Mouse (Mus musculus): ENCODE data around the gene Cracr2b. TPM values are rescaled to one million over a fixed set of nuclear protein-coding genes. Genes with fewer than 3 reads are reported as not detected.

Gene Cracr2b
- polyA plus RNA-seq, 1 experiment from 2014 or later = 20.2 TPM

DNA sequence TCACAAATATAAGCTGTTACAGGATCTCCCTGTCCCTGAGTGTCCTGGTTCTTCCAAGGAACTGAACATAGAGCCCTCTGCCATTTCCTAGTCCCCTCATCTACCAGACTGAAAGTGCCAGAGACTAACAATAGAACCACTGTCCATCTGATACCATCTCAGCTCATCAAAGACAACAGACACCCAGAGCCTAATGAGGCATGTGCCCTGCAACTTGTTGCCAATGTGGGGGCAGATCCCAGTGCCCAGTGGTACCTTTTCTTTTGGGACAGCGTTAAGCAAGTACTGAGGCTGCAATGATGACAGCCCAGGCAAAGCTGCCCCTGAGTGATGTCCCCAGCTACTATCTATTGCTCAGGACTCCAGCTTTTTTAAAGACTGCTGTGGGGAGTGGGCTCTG lies 25.3 kb downstream of the Cracr2b start:
- Histone ChIP-seq H3K9ac (replicated peaks; ENCODE audit: low read depth, low read length) (no peak overlapping the region), H3K27me3 (ENCODE audit: control insufficient read depth, insufficient read depth, low read length) (0 out of 2 replicates have a peak, but pooled peaks cover 3% of the 10 kb centered on the region), H3K4me2 (replicated peaks; ENCODE audit: low read depth, low read length) (no peak overlapping the region), H3K4me3 (ENCODE audit: low read depth, low read length) (no peak overlapping the region), H3K4me1 (ENCODE audit: control insufficient read depth, insufficient read depth, low read length) (peaks cover 8% of the 10 kb centered on the region), H3K27ac (ENCODE audit: low read length) (no peak overlapping the region), H3K36me3 (ENCODE audit: control insufficient read depth, insufficient read depth, low read length) (0 out of 2 replicates have a peak, but pooled peaks cover 4% of the 10 kb centered on the region), H3K9me3 (ENCODE audit: control insufficient read depth, low read depth, low read length) (no peaks in the 10 kb centered on the region)
- WGBS = 96% methylated on average over 1 of the region's 1 CpGs
- ATAC-seq (ENCODE audit: insufficient number of reproducible peaks, insufficient read depth, low FRiP score, low read depth) = no peak

DNA sequence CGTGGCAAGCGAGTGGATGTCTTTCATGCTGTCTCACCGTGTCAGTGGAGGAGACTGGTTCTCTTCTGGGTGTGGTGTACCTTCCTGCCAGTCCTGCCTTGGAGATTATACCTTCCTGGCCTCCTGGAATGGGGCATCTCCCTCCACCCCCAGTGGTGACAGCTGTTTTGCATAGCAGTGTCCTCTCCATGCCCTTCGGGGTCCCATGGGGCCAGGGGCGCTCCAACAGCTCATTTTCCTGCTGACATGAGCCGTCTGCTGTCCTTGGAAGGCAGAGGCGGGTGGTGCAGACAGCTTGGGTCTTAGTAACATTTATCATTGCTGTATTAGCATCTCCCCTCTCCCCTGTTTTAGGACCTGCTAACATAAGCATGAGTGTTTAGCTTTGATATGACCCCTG lies 26.2 kb downstream of the Cracr2b start:
- WGBS = 73% methylated on average over 7 of the region's 7 CpGs
- Histone ChIP-seq H3K27me3 (ENCODE audit: control insufficient read depth, insufficient read depth, low read length) (0 out of 2 replicates have a peak, but pooled peaks cover under 1% of the 10 kb centered on the region), H3K4me1 (ENCODE audit: control insufficient read depth, insufficient read depth, low read length) (peaks cover 8% of the 10 kb centered on the region), H3K27ac (ENCODE audit: low read length) (no peak overlapping the region), H3K9ac (replicated peaks; ENCODE audit: low read depth, low read length) (no peak overlapping the region), H3K4me3 (ENCODE audit: low read depth, low read length) (no peak overlapping the region), H3K9me3 (ENCODE audit: control insufficient read depth, low read depth, low read length) (no peaks in the 10 kb centered on the region), H3K36me3 (ENCODE audit: control insufficient read depth, insufficient read depth, low read length) (peaks cover 6% of the 10 kb centered on the region), H3K4me2 (replicated peaks; ENCODE audit: low read depth, low read length) (no peak overlapping the region)
- ATAC-seq (ENCODE audit: insufficient number of reproducible peaks, insufficient read depth, low FRiP score, low read depth) = no peak

DNA sequence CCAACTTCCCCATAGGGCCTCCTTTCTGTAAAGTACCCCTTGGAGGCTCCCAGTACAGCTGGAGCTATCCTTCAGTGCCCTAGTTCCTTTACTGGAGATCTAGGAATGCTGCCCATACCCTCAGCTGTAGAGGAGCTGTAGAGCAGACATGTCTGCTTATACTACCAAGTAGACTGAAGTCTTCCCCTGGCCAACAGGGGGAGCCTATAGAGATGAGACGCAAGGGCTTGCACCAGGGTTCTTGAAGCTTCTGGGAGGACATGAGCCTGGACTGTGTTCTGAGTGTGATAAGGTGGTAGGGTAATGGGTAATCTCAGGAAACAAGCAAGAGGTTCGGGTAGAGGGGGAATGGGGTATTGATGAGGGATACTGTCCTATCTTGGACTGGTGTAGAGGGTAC lies 30.3 kb downstream of the Cracr2b start:
- ATAC-seq (ENCODE audit: insufficient number of reproducible peaks, insufficient read depth, low FRiP score, low read depth) = no peak
- 76% methylated on average over 2 of the region's 2 CpGs for WGBS
- peaks cover 17% of the 10 kb centered on the region for H3K36me3 ChIP-seq (ENCODE audit: control insufficient read depth, insufficient read depth, low read length)
- no peak overlapping the region for H3K9ac ChIP-seq (replicated peaks; ENCODE audit: low read depth, low read length)
- H3K4me1 ChIP-seq (ENCODE audit: control insufficient read depth, insufficient read depth, low read length) = no peaks in the 10 kb centered on the region
- no peaks in the 10 kb centered on the region for H3K9me3 ChIP-seq (ENCODE audit: control insufficient read depth, low read depth, low read length)
- no peak overlapping the region for H3K4me2 ChIP-seq (replicated peaks; ENCODE audit: low read depth, low read length)
- no peak overlapping the region for H3K4me3 ChIP-seq (ENCODE audit: low read depth, low read length)
- H3K27me3 ChIP-seq (ENCODE audit: control insufficient read depth, insufficient read depth, low read length) = no peaks in the 10 kb centered on the region
- H3K27ac ChIP-seq (ENCODE audit: low read length) = no peak overlapping the region

GRCm38 (mm10) chr7:141492738-141493137 lies 31.8 kb downstream of the Cracr2b start:
- Histone ChIP-seq H3K4me1 (ENCODE audit: control insufficient read depth, insufficient read depth, low read length) (no peaks in the 10 kb centered on the region), H3K9ac (replicated peaks; ENCODE audit: low read depth, low read length) (no peak overlapping the region), H3K4me3 (ENCODE audit: low read depth, low read length) (no peak overlapping the region), H3K27me3 (ENCODE audit: control insufficient read depth, insufficient read depth, low read length) (no peaks in the 10 kb centered on the region), H3K4me2 (replicated peaks; ENCODE audit: low read depth, low read length) (no peak overlapping the region), H3K9me3 (ENCODE audit: control insufficient read depth, low read depth, low read length) (no peaks in the 10 kb centered on the region), H3K27ac (ENCODE audit: low read length) (no peak overlapping the region), H3K36me3 (ENCODE audit: control insufficient read depth, insufficient read depth, low read length) (peaks cover 17% of the 10 kb centered on the region)
- WGBS = 89% methylated on average over 5 of the region's 5 CpGs
- no peak for ATAC-seq (ENCODE audit: insufficient number of reproducible peaks, insufficient read depth, low FRiP score, low read depth)

DNA sequence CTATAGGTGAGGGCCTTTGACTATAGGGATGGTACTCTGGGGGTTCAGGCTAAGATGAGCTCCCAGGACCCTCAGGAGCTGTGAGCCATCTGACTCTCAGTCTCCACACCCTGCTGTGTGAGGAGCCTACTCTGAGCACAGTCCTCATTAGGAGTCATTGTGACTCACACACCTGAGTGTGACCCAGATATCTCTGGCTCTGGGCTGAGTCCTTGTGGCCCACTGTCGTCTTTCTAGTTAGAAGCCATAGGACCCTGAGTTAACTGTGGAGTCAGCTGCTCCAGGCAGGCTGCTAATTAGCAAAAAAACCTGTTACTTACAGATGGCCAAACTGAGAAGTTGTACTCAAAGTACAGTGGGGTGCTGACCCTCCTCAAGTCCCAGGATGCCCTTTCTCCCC lies 32.8 kb downstream of the Cracr2b start:
- H3K27ac ChIP-seq (ENCODE audit: low read length) = no peak overlapping the region
- 83% methylated on average over 1 of the region's 1 CpGs for WGBS
- H3K27me3 ChIP-seq (ENCODE audit: control insufficient read depth, insufficient read depth, low read length) = no peaks in the 10 kb centered on the region
- no peak overlapping the region for H3K4me3 ChIP-seq (ENCODE audit: low read depth, low read length)
- H3K36me3 ChIP-seq (ENCODE audit: control insufficient read depth, insufficient read depth, low read length) = peaks cover 18% of the 10 kb centered on the region
- no peak for ATAC-seq (ENCODE audit: insufficient number of reproducible peaks, insufficient read depth, low FRiP score, low read depth)
- H3K9ac ChIP-seq (replicated peaks; ENCODE audit: low read depth, low read length) = no peak overlapping the region
- H3K4me2 ChIP-seq (replicated peaks; ENCODE audit: low read depth, low read length) = no peak overlapping the region
- no peaks in the 10 kb centered on the region for H3K4me1 ChIP-seq (ENCODE audit: control insufficient read depth, insufficient read depth, low read length)
- H3K9me3 ChIP-seq (ENCODE audit: control insufficient read depth, low read depth, low read length) = no peaks in the 10 kb centered on the region

DNA sequence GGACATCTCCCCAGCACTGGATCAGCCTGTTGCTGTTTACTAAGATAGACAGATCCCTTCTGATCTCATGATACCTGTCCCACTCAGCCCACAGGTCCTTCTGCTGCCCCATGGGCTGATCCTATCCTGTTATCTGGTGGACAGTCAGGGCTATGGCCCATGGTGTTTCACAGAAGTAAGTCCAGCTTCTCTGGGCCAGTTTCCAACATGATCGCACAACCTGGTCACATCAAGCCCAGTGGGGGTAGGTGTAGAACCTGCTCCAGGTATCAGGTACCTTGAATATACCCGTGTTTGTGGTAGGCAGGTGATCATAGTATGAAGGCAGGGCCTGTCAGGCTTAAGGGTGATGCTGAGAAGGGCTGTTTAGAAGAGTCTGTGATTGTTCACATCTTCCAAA lies 34.5 kb downstream of the Cracr2b start:
- H3K4me3 ChIP-seq (ENCODE audit: low read depth, low read length) = no peak overlapping the region
- no peaks in the 10 kb centered on the region for H3K9me3 ChIP-seq (ENCODE audit: control insufficient read depth, low read depth, low read length)
- WGBS = 84% methylated on average over 2 of the region's 2 CpGs
- no peaks in the 10 kb centered on the region for H3K4me1 ChIP-seq (ENCODE audit: control insufficient read depth, insufficient read depth, low read length)
- no peaks in the 10 kb centered on the region for H3K27me3 ChIP-seq (ENCODE audit: control insufficient read depth, insufficient read depth, low read length)
- ATAC-seq (ENCODE audit: insufficient number of reproducible peaks, insufficient read depth, low FRiP score, low read depth) = no peak
- H3K36me3 ChIP-seq (ENCODE audit: control insufficient read depth, insufficient read depth, low read length) = peaks cover 21% of the 10 kb centered on the region
- no peak overlapping the region for H3K9ac ChIP-seq (replicated peaks; ENCODE audit: low read depth, low read length)
- H3K27ac ChIP-seq (ENCODE audit: low read length) = no peak overlapping the region
- H3K4me2 ChIP-seq (replicated peaks; ENCODE audit: low read depth, low read length) = no peak overlapping the region

DNA sequence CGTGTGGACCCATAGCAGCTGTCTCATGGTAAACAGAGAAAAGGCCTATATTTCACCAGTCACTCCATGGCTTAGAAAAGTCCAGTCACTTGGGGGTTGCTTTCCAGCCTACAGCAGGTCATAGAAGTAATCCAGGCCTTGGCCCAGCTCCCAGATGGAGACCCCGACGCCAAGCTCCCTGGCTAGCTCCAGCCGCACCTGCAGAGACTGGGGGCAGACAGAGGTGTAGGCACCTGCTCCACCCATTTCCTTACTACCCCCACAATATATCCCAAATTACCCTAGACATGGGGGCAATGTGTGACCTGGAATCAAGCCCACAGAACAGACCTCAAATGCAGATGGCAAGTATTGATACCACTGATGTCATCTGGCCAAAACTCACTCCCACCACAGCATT lies 35.0 kb downstream of the Cracr2b start:
- Histone ChIP-seq H3K27ac (ENCODE audit: low read length) (no peak overlapping the region), H3K9me3 (ENCODE audit: control insufficient read depth, low read depth, low read length) (no peaks in the 10 kb centered on the region), H3K27me3 (ENCODE audit: control insufficient read depth, insufficient read depth, low read length) (no peaks in the 10 kb centered on the region), H3K36me3 (ENCODE audit: control insufficient read depth, insufficient read depth, low read length) (peaks cover 18% of the 10 kb centered on the region), H3K4me3 (ENCODE audit: low read depth, low read length) (no peak overlapping the region), H3K4me2 (replicated peaks; ENCODE audit: low read depth, low read length) (no peak overlapping the region), H3K9ac (replicated peaks; ENCODE audit: low read depth, low read length) (no peak overlapping the region), H3K4me1 (ENCODE audit: control insufficient read depth, insufficient read depth, low read length) (no peaks in the 10 kb centered on the region)
- 80% methylated on average over 4 of the region's 4 CpGs for WGBS
- no peak for ATAC-seq (ENCODE audit: insufficient number of reproducible peaks, insufficient read depth, low FRiP score, low read depth)

GRCm38 (mm10) chr7:141497600-141497999 lies 36.7 kb downstream of the Cracr2b start:
- H3K27me3 ChIP-seq (ENCODE audit: control insufficient read depth, insufficient read depth, low read length) = no peaks in the 10 kb centered on the region
- H3K9me3 ChIP-seq (ENCODE audit: control insufficient read depth, low read depth, low read length) = no peaks in the 10 kb centered on the region
- no peak overlapping the region for H3K4me2 ChIP-seq (replicated peaks; ENCODE audit: low read depth, low read length)
- no peaks in the 10 kb centered on the region for H3K4me1 ChIP-seq (ENCODE audit: control insufficient read depth, insufficient read depth, low read length)
- WGBS = 86% methylated on average over 3 of the region's 3 CpGs
- no peak overlapping the region for H3K4me3 ChIP-seq (ENCODE audit: low read depth, low read length)
- H3K36me3 ChIP-seq (ENCODE audit: control insufficient read depth, insufficient read depth, low read length) = peaks cover 11% of the 10 kb centered on the region
- no peak overlapping the region for H3K27ac ChIP-seq (ENCODE audit: low read length)
- no peak for ATAC-seq (ENCODE audit: insufficient number of reproducible peaks, insufficient read depth, low FRiP score, low read depth)
- H3K9ac ChIP-seq (replicated peaks; ENCODE audit: low read depth, low read length) = no peak overlapping the region

GRCm38 (mm10) chr7:141501820-141502555 lies 41.1 kb downstream of the Cracr2b start:
- Histone ChIP-seq H3K4me3 (ENCODE audit: low read depth, low read length) (no peak overlapping the region), H3K27me3 (ENCODE audit: control insufficient read depth, insufficient read depth, low read length) (no peaks in the 10 kb centered on the region), H3K4me1 (ENCODE audit: control insufficient read depth, insufficient read depth, low read length) (no peaks in the 10 kb centered on the region), H3K9me3 (ENCODE audit: control insufficient read depth, low read depth, low read length) (no peaks in the 10 kb centered on the region), H3K9ac (replicated peaks; ENCODE audit: low read depth, low read length) (no peak overlapping the region), H3K4me2 (replicated peaks; ENCODE audit: low read depth, low read length) (no peak overlapping the region), H3K27ac (ENCODE audit: low read length) (no peak overlapping the region), H3K36me3 (ENCODE audit: control insufficient read depth, insufficient read depth, low read length) (peaks cover 4% of the 10 kb centered on the region; the same call in 1 of the 2 replicates)
- 88% methylated on average over 7 of the region's 7 CpGs for WGBS
- ATAC-seq (ENCODE audit: insufficient number of reproducible peaks, insufficient read depth, low FRiP score, low read depth) = no peak

All from stomach, embryonic 14.5 days (tissue).